Comparison of ENCODE assay signal across 24 mouse cellular contexts in the genomic region with DNA sequence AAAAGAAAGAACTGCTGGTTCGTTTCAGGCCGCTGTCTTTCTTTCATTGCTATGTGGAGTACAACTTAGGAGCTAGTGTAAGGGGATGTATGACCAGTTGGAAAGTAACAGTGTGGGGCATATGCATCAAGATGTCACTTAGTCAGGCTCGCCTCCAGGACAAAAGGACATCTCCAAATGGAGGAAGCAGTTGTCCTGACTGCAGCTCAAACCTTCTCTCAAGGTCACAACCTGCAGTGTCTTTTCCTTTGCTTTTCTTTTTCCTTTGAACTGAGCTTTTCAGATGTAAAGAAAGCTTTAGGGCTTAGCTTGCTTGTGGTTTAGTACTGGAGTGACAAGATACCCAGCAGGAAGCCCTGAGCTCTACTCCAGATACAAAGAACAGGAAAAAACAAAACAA.
"Had no signal": no experiment of that assay in that cellular context is flagged by ENCODE, and none has a peak within 500 bp of the region (broad histone marks: within the 10 kb centered on the region; RNA-seq: fewer than 3 reads in every experiment).

No protein-coding gene starts in this region.

- H3K27ac ChIP-seq: gastrocnemius, adult 2 months; heart, adult 2 months; heart, embryonic 13.5 days; heart, embryonic 15.5 days; hindbrain, embryonic 14.5 days; intestine, embryonic 15.5 days; layer of hippocampus, adult 2 months; left cerebral cortex, adult 2 months; limb, embryonic 10.5 days; limb, embryonic 12.5 days; liver, embryonic 13.5 days; liver, embryonic 15.5 days had no signal

- H3K4me3 ChIP-seq: gastrocnemius, adult 2 months; heart, adult 2 months; heart, embryonic 13.5 days; heart, embryonic 15.5 days; intestine, embryonic 15.5 days; layer of hippocampus, adult 2 months; left cerebral cortex, adult 2 months; limb, embryonic 10.5 days; limb, embryonic 12.5 days; liver, embryonic 13.5 days; liver, embryonic 15.5 days had no signal

- DNase-seq: gastrocnemius, adult 2 months; gastrocnemius, postnatal 14 days; gastrocnemius, postnatal 36 days; heart, adult 11 months; heart, adult 2 months; heart, postnatal 14 days; heart, postnatal 36 days; kidney, adult 8-10 months; kidney, postnatal 10 days; kidney, postnatal 25 days; kidney, postnatal 4 days; layer of hippocampus, adult 9-11 months; liver; liver, embryonic 13.5 days; liver, postnatal 0 days had no signal

- H3K9me3 ChIP-seq: heart, embryonic 13.5 days; heart, embryonic 15.5 days; intestine, embryonic 15.5 days; limb, embryonic 10.5 days; limb, embryonic 12.5 days; liver, embryonic 13.5 days; liver, embryonic 15.5 days had no signal

- H3K27me3 ChIP-seq: heart, embryonic 13.5 days; heart, embryonic 15.5 days; intestine, embryonic 15.5 days; limb, embryonic 12.5 days; liver, embryonic 13.5 days; liver, embryonic 15.5 days had no signal

- H3K4me1 ChIP-seq: heart, embryonic 15.5 days; intestine, embryonic 15.5 days; limb, embryonic 12.5 days had no signal

- H3K9ac ChIP-seq: heart, embryonic 13.5 days; heart, embryonic 15.5 days; hindbrain, embryonic 14.5 days; intestine, embryonic 15.5 days; limb, embryonic 12.5 days; liver, embryonic 13.5 days; liver, embryonic 15.5 days; liver, postnatal 0 days had no signal

- H3K36me3 ChIP-seq: heart, embryonic 13.5 days; heart, embryonic 15.5 days; intestine, embryonic 15.5 days; limb, embryonic 10.5 days; limb, embryonic 12.5 days; liver, embryonic 13.5 days; liver, embryonic 15.5 days had no signal
